Mouse (Mus musculus) heart, adult 2 months (tissue): ENCODE measurements around the gene Gan.

Experiments used
- CTCF ChIP-seq: fragments of 200-600 bp; IDR thresholded peaks from 2 replicates; pipeline ENCODE4 v1.8.1; 2022; ENCODE audit warnings: antibody characterized with exemption, mild to moderate bottlenecking, moderate library complexity
- EP300 ChIP-seq: fragments of 200-500 bp; IDR thresholded peaks from 2 replicates; pipeline ENCODE4 v1.6.1; 2011; ENCODE audit warnings: low read depth, low read length, control low read depth; ENCODE audit not compliant: insufficient read depth

DNA sequence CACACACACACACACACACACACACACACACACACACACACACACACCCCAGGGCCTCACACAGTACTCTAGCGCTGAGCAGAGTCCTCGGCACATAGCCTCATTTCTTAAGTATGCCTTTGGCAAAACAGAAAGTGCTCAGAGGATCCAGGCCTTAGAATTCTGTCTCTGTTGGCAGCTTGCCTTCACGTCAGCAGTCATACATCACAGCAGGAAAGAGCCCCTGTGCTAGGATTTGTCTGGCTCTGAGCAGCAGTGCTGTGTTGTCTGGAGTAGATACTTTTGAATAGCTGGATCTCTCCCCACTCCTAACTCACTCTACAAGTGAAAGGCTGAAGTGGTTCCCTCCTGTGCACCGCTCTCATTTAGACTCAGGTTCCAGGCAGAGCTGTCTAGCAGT, 36.4 kb downstream of the Gan start:
- TF ChIP-seq CTCF, result no peak
- no peak for TF ChIP-seq EP300
